Mouse (Mus musculus) liver, embryonic 13.5 days (tissue): Measurements from ENCODE around the gene Cxcl12. TPM values are rescaled to one million over a fixed set of nuclear protein-coding genes. Genes with fewer than 3 reads are reported as not detected.

Source experiments
- ATAC-seq: fragments of 200-750 bp; cut with Nextera tagmentation; 2 replicates; pipeline ENCODE4 v1.8.0; 2017; ENCODE audit warnings: low read depth, mild to moderate bottlenecking, moderate number of reproducible peaks, moderate library complexity
- DNase-seq: peaks from one replicate; pipeline ENCODE4 v3.0.0; 2022
- H3K27ac ChIP-seq: fragments of 300-500 bp; sonication (generic); 2 replicates; pipeline ENCODE4 v1.5.1; 2015; ENCODE audit warnings: moderate library complexity, mild to moderate bottlenecking, inconsistent platforms
- H3K27me3 ChIP-seq: fragments of 300-500 bp; sonication (generic); 2 replicates; pipeline ENCODE4 v1.6.1; 2015; ENCODE audit warnings: mild to moderate bottlenecking, inconsistent platforms
- H3K36me3 ChIP-seq: fragments of 300-500 bp; sonication (generic); 2 replicates; pipeline ENCODE4 v1.6.1; 2015; ENCODE audit warnings: mild to moderate bottlenecking, inconsistent platforms
- H3K4me1 ChIP-seq: fragments of 300-500 bp; sonication (generic); replicated peaks from 2 replicates; pipeline ENCODE4 v1.6.1; 2015; ENCODE audit warnings: inconsistent platforms
- H3K4me2 ChIP-seq: fragments of 300-500 bp; sonication (generic); 2 replicates; pipeline ENCODE4 v1.6.1; 2015; ENCODE audit warnings: inconsistent platforms, mild to moderate bottlenecking, moderate library complexity
- H3K4me3 ChIP-seq: fragments of 300-500 bp; sonication (generic); replicated peaks from 2 replicates; pipeline ENCODE4 v1.5.1; 2015; ENCODE audit warnings: mild to moderate bottlenecking, inconsistent platforms
- H3K9ac ChIP-seq: fragments of 300-500 bp; sonication (generic); 2 replicates; pipeline ENCODE4 v1.6.1; 2015; ENCODE audit warnings: mild to moderate bottlenecking, inconsistent platforms
- H3K9me3 ChIP-seq: fragments of 300-500 bp; sonication (generic); replicated peaks from 2 replicates; pipeline ENCODE4 v1.6.1; 2016; ENCODE audit warnings: inconsistent platforms
- WGBS: fragments of 180-500 bp; shearing (Covaris S2); methylation state at CpG from one replicate; pipeline ENCODE4 v1.1.7; 2015; ENCODE audit not compliant: insufficient replicate concordance; 5-methylcytosine and 5-hydroxymethylcytosine counted together
- polyA plus RNA-seq: library from polyadenylated mRNA; unstranded; fragments of >200 nt; fragmentation: Nextera tagmentation; extraction: Ambion mirVana; gene quantifications from 2 replicates; pipeline ENCODE4 v1.2.1, GENCODE M21; 2015

The Cxcl12 gene
- polyA plus RNA-seq, 1 experiment from 2014 or later = 48.2 TPM

GRCm38 (mm10) chr6:117202856-117203400, 34.6 kb downstream of the Cxcl12 start:
- H3K27ac ChIP-seq = no peak overlapping the region
- ATAC-seq (no peak), DNase-seq (no peak)
- WGBS = 34% methylated on average over 2 of the region's 2 CpGs
- no peak overlapping the region for H3K4me3 ChIP-seq
- H3K4me1 ChIP-seq = no peaks in the 10 kb centered on the region
- H3K9me3 ChIP-seq = no peaks in the 10 kb centered on the region
- H3K4me2 ChIP-seq = no peak overlapping the region
- no peak overlapping the region for H3K9ac ChIP-seq
- no peaks in the 10 kb centered on the region for H3K27me3 ChIP-seq
- H3K36me3 ChIP-seq = no peaks in the 10 kb centered on the region

DNA sequence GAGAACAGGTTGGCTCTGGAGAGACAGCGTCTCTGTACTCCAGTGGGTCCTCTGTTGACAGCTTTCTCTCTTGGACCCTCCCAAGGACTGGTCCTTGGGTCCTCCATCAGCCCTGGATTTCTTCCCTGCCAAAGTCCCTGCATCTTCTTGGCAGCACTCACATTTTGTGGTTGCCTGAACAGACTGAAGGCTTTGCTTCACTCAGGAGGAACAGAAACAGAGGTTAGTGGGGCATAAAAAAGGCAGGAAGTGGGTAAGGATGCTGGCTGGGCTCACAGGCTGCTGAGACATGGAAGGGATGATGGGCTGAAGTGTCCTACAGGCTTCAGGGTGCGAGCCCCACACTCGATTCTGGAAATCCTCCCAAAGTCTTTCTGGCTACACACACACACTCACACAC, 35.8 kb downstream of the Cxcl12 start:
- Histone ChIP-seq H3K27ac (no peak overlapping the region), H3K27me3 (no peaks in the 10 kb centered on the region), H3K4me3 (no peak overlapping the region), H3K4me1 (no peaks in the 10 kb centered on the region), H3K36me3 (no peaks in the 10 kb centered on the region), H3K9me3 (no peaks in the 10 kb centered on the region), H3K9ac (no peak overlapping the region), H3K4me2 (no peak overlapping the region)
- DNase-seq (no peak), ATAC-seq (no peak)
- WGBS = 53% methylated on average over 3 of the region's 3 CpGs

- no peak overlapping the region for H3K27ac ChIP-seq
- no peak overlapping the region for H3K4me3 ChIP-seq
- H3K4me1 ChIP-seq = no peaks in the 10 kb centered on the region
- H3K9me3 ChIP-seq = no peaks in the 10 kb centered on the region
- ATAC-seq (no peak), DNase-seq (no peak)
- no peak overlapping the region for H3K9ac ChIP-seq
- no peaks in the 10 kb centered on the region for H3K27me3 ChIP-seq
- H3K4me2 ChIP-seq = no peak overlapping the region
- H3K36me3 ChIP-seq = no peaks in the 10 kb centered on the region
- WGBS = 54% methylated on average over 2 of the region's 2 CpGs
Observed at GRCm38 (mm10) chr6:117206834-117207233, 38.5 kb downstream of the Cxcl12 start.

GRCm38 (mm10) chr6:117207289-117207688, 39.0 kb downstream of the Cxcl12 start:
- Histone ChIP-seq H3K4me2 (no peak overlapping the region), H3K9ac (no peak overlapping the region), H3K27ac (no peak overlapping the region), H3K9me3 (no peaks in the 10 kb centered on the region), H3K36me3 (no peaks in the 10 kb centered on the region), H3K27me3 (no peaks in the 10 kb centered on the region), H3K4me1 (no peaks in the 10 kb centered on the region), H3K4me3 (no peak overlapping the region)
- DNase-seq (no peak), ATAC-seq (no peak)
- 61% methylated on average over 1 of the region's 1 CpGs for WGBS

GRCm38 (mm10) chr6:117210086-117210485, 41.8 kb downstream of the Cxcl12 start:
- Histone ChIP-seq H3K27me3 (no peaks in the 10 kb centered on the region), H3K36me3 (no peaks in the 10 kb centered on the region), H3K4me3 (no peak overlapping the region), H3K9me3 (no peaks in the 10 kb centered on the region), H3K27ac (no peak overlapping the region), H3K9ac (no peak overlapping the region), H3K4me1 (no peaks in the 10 kb centered on the region), H3K4me2 (no peak overlapping the region)
- ATAC-seq = no peak
- 21% methylated on average over 6 of the region's 6 CpGs for WGBS
- no peak for DNase-seq

GRCm38 (mm10) chr6:117210536-117210935, 42.2 kb downstream of the Cxcl12 start:
- Histone ChIP-seq H3K9me3 (no peaks in the 10 kb centered on the region), H3K9ac (no peak overlapping the region), H3K4me2 (no peak overlapping the region), H3K36me3 (no peaks in the 10 kb centered on the region), H3K4me1 (no peaks in the 10 kb centered on the region), H3K4me3 (no peak overlapping the region), H3K27ac (no peak overlapping the region), H3K27me3 (no peaks in the 10 kb centered on the region)
- WGBS = 55% methylated on average over 6 of the region's 6 CpGs
- ATAC-seq (no peak), DNase-seq (no peak)

GRCm38 (mm10) chr6:117214506-117214905, 46.2 kb downstream of the Cxcl12 start:
- 56% methylated on average over 5 of the region's 5 CpGs for WGBS
- H3K27me3 ChIP-seq = no peaks in the 10 kb centered on the region
- no peaks in the 10 kb centered on the region for H3K9me3 ChIP-seq
- H3K36me3 ChIP-seq = no peaks in the 10 kb centered on the region
- H3K4me1 ChIP-seq = no peaks in the 10 kb centered on the region
- H3K4me3 ChIP-seq = no peak overlapping the region
- no peak overlapping the region for H3K4me2 ChIP-seq
- no peak overlapping the region for H3K9ac ChIP-seq
- ATAC-seq (no peak), DNase-seq (no peak)
- no peak overlapping the region for H3K27ac ChIP-seq

DNA sequence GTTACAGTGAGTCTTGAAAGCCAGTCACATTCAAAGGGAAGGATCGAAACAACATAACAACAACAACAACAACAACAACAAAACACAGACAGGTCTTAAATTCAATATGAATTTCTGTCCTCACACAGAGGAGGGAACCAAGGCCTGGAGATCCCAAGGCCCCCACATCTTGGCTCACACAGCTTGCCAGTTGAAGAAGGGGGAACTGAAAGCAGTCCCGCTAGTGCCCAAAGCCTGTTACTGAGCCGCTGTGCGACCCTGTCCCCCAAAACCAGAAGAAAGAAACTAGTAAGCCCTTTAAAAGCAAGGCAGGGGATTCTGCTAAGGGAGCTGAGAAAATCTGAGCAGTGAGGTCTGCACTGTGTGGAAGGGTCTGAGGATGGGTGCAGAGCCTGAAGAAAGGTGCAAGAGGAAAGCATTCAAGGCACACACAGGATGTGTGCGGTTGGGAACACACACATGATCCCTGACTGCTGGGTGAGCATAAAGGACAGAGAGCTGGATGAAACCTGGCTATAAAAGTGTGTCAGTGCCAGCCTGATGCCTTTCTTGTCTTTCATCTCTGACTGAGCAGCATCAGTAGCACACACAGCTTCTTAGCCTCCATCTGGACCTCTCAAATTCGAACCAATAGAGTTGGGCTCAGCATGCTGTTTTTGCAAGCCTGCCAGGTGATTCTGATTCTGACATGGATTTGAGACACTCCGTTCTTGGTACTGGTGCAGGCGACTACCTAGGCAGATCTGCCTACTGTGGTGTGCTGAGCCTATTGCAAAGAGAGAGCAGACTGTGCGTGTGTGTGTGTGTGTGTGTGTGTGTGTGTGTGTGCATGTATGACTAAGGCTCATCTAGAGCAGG, 50.3 kb downstream of the Cxcl12 start:
- Histone ChIP-seq H3K9me3 (no peaks in the 10 kb centered on the region), H3K36me3 (no peaks in the 10 kb centered on the region), H3K9ac (no peak overlapping the region), H3K4me2 (no peak overlapping the region), H3K27me3 (no peaks in the 10 kb centered on the region), H3K4me3 (no peak overlapping the region), H3K4me1 (0 out of 2 replicates have a peak, but pooled peaks cover 3% of the 10 kb centered on the region), H3K27ac (no peak overlapping the region)
- ATAC-seq = no peak
- WGBS = 69% methylated on average over 9 of the region's 9 CpGs
- no peak for DNase-seq

- WGBS = 35% methylated on average over 3 of the region's 3 CpGs
- Histone ChIP-seq H3K4me3 (no peak overlapping the region), H3K27me3 (no peaks in the 10 kb centered on the region), H3K9me3 (no peaks in the 10 kb centered on the region), H3K9ac (no peak overlapping the region), H3K4me2 (no peak overlapping the region), H3K4me1 (0 out of 2 replicates have a peak, but pooled peaks cover 3% of the 10 kb centered on the region), H3K27ac (no peak overlapping the region), H3K36me3 (no peaks in the 10 kb centered on the region)
- DNase-seq (no peak), ATAC-seq (no peak)
Observed at GRCm38 (mm10) chr6:117219300-117219680, 51.0 kb downstream of the Cxcl12 start.

- Histone ChIP-seq H3K27ac (no peak overlapping the region), H3K36me3 (no peaks in the 10 kb centered on the region), H3K9ac (no peak overlapping the region), H3K9me3 (no peaks in the 10 kb centered on the region), H3K4me2 (no peak overlapping the region), H3K4me3 (no peak overlapping the region), H3K4me1 (0 out of 2 replicates have a peak, but pooled peaks cover 3% of the 10 kb centered on the region), H3K27me3 (no peaks in the 10 kb centered on the region)
- ATAC-seq (no peak), DNase-seq (no peak)
- 61% methylated on average over 7 of the region's 7 CpGs for WGBS
Observed at GRCm38 (mm10) chr6:117219911-117220481, 51.7 kb downstream of the Cxcl12 start.

DNA sequence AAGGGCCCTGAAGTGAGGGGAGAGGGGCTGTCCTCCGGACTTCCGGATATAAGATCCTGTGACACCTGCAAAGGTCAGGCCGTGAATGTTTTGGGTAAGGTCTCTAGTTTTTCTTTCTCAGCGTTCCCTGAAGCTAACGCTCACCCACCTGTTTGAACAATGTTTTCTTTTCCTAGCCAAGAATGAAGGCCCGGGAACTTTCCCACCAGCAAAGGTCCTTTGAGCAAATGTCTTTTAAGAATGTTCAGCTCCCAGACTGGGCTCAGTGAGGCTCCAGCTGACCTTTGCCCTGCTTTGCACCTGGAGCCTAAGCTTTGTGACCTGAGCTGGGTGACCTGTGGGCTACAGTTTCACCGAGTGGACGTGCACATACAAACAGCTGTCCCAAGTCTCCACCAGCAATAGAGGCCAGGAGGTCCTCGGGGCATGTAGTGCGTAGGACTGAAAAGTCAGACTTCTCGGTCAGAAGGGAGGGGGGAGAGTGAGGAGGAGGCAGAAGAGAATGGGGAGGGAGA, 52.6 kb downstream of the Cxcl12 start:
- Histone ChIP-seq H3K4me3 (no peak overlapping the region), H3K9ac (no peak overlapping the region), H3K27me3 (no peaks in the 10 kb centered on the region), H3K27ac (no peak overlapping the region), H3K4me1 (0 out of 2 replicates have a peak, but pooled peaks cover 3% of the 10 kb centered on the region), H3K36me3 (no peaks in the 10 kb centered on the region), H3K9me3 (no peaks in the 10 kb centered on the region), H3K4me2 (no peak overlapping the region)
- 67% methylated on average over 11 of the region's 11 CpGs for WGBS
- ATAC-seq = no peak
- no peak for DNase-seq
